Mouse (Mus musculus) hindbrain, embryonic 14.5 days (tissue): ENCODE data around the gene Gemin4. TPM values are rescaled to one million over a fixed set of nuclear protein-coding genes. Genes with fewer than 3 reads are reported as not detected.

Source experiments
- ATAC-seq: fragments of 200-750 bp; cut with Nextera tagmentation; 2 replicates; pipeline ENCODE4 v1.8.0; 2017; ENCODE audit warnings: moderate number of reproducible peaks, mild to moderate bottlenecking, moderate TSS enrichment, moderate library complexity; ENCODE audit not compliant: low FRiP score
- DNase-seq: peaks from one replicate; pipeline ENCODE4 v3.0.0-alpha.2; 2015; ENCODE audit warnings: low spot score
- H3K27ac ChIP-seq: fragments of 300-500 bp; sonication (generic); 2 replicates; pipeline ENCODE4 v1.5.1; 2014; ENCODE audit warnings: mild to moderate bottlenecking, moderate library complexity
- H3K27me3 ChIP-seq: fragments of 300-500 bp; sonication (generic); 2 replicates; pipeline ENCODE4 v1.6.1; 2014; ENCODE audit warnings: mild to moderate bottlenecking, low read length, mixed read lengths; ENCODE audit not compliant: control insufficient read depth, insufficient read depth
- H3K36me3 ChIP-seq: fragments of 300-500 bp; sonication (generic); replicated peaks from 2 replicates; pipeline ENCODE4 v1.6.1; 2014; ENCODE audit not compliant: control insufficient read depth, insufficient read depth
- H3K4me1 ChIP-seq: fragments of 300-500 bp; sonication (generic); replicated peaks from 2 replicates; pipeline ENCODE4 v1.6.1; 2014; ENCODE audit warnings: antibody characterized with exemption, low read length, mixed read lengths; ENCODE audit not compliant: control insufficient read depth, insufficient read depth
- H3K4me2 ChIP-seq: fragments of 300-500 bp; sonication (generic); replicated peaks from 2 replicates; pipeline ENCODE4 v1.6.1; 2014; ENCODE audit warnings: mild to moderate bottlenecking, moderate library complexity
- H3K4me3 ChIP-seq: fragments of 300-500 bp; sonication (generic); replicated peaks from 2 replicates; pipeline ENCODE4 v1.5.1; 2014; ENCODE audit warnings: mild to moderate bottlenecking, low read length
- H3K9ac ChIP-seq: fragments of 300-500 bp; sonication (generic); 2 replicates; pipeline ENCODE4 v1.6.1; 2014
- H3K9me3 ChIP-seq: fragments of 300-500 bp; sonication (generic); 2 replicates; pipeline ENCODE4 v1.6.1; 2016; ENCODE audit warnings: low read length; ENCODE audit not compliant: control insufficient read depth
- WGBS: fragments of 180-500 bp; shearing (Covaris S2); extraction: QIAGEN DNeasy Blood & Tissue Kit; methylation state at CpG from one replicate; pipeline ENCODE4 v1.1.7; 2014; 5-methylcytosine and 5-hydroxymethylcytosine counted together
- polyA plus RNA-seq: library from polyadenylated mRNA; unstranded; fragments of >200 nt; fragmentation: Nextera tagmentation; extraction: Ambion mirVana; gene quantifications from 2 replicates; pipeline ENCODE4 v1.2.1, GENCODE M21; 2014

Gemin4 gene
- polyA plus RNA-seq, 1 experiment from 2014 or later, result 13.9 TPM

DNA sequence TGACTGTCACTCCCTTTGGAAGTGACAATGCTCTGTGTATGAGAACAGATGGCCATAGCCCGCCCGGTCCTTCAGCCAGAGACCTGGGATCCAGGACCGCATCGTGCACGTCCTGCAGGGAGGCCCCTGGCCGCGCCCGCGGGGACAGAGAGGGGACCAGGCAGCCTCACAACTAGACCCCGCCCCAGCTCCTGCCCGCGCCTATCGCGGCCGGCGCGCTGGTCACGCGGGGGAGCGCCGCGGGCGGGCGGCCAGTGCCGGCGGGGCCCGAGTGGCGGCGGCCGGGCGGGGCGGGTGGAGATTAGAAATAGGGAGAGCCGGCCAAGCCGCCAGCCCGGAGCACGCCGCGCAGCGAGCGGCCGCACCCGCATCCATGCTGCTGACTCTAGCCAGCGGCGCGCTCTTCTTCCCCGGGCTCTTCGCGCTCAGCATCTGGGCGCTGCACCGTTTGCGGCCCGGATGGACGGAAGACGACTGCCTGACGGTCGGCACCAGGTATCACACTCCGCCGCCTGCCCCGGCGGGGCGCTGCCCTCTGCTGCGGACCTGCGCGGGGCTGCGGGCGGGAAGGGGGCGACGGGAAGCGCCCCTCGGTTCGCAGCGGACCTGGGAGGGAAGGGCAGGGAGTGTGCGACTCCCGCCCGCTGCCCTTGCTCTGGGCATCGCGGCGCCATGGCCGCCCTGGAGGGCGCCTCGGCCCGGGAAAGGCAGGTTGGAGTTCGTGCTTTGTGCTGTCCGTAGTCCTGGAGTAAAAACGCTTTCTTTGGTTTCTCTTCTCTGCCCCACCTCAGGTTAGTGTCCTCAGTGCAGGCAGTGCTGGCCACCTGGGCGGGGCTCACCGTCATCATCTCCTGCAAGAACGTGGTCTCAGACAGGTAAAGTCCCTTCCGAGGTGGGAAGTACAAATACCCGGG is 15.4 kb downstream of the Gemin4 start:
- Histone ChIP-seq H3K9ac (peak overlapping the region; percentile 97), H3K4me1 (peaks cover 8% of the 10 kb centered on the region), H3K27ac (peak overlapping the region; percentile 85), H3K4me2 (peak overlapping the region; percentile 72), H3K36me3 (peaks cover 32% of the 10 kb centered on the region), H3K4me3 (peak overlapping the region; percentile 97), H3K27me3 (no peaks in the 10 kb centered on the region), H3K9me3 (no peaks in the 10 kb centered on the region)
- under 1% methylated on average over 74 of the region's 90 CpGs for WGBS
- DNase-seq (peak; percentile 80), ATAC-seq (peak; percentile 98)

DNA sequence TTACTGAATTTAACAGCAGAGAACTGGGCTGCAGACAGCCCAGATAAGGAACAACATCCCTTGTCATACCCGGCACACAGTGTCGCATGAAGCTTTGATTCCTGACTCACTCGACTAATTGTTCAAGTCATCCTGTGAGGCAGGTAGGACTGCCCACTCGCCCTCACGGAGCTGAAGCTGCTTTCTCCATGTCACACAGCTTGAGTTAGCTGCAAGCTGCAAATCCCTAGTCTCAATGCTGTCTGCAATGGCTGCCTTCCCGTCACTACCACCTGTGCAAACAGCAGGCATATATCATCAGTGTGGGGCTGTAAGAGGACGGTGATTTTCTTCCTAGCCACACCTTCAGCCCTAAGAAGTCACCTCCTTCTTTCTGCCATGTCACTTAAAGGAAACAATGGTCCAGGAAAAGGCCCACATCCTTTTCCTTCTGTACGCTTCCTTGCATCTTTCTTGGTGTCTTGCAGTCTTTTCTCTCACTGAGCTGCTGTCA is 20.4 kb downstream of the Gemin4 start:
- WGBS, result 53% methylated on average over 8 of the region's 8 CpGs
- no peaks in the 10 kb centered on the region for H3K36me3 ChIP-seq
- DNase-seq, result no peak
- no peak overlapping the region for H3K4me2 ChIP-seq
- no peaks in the 10 kb centered on the region for H3K9me3 ChIP-seq
- H3K4me3 ChIP-seq, result no peak overlapping the region
- no peak for ATAC-seq
- no peaks in the 10 kb centered on the region for H3K4me1 ChIP-seq
- H3K27me3 ChIP-seq, result no peaks in the 10 kb centered on the region
- H3K27ac ChIP-seq, result no peak overlapping the region; the same call in 1 of the 2 replicates
- no peak overlapping the region for H3K9ac ChIP-seq

DNA sequence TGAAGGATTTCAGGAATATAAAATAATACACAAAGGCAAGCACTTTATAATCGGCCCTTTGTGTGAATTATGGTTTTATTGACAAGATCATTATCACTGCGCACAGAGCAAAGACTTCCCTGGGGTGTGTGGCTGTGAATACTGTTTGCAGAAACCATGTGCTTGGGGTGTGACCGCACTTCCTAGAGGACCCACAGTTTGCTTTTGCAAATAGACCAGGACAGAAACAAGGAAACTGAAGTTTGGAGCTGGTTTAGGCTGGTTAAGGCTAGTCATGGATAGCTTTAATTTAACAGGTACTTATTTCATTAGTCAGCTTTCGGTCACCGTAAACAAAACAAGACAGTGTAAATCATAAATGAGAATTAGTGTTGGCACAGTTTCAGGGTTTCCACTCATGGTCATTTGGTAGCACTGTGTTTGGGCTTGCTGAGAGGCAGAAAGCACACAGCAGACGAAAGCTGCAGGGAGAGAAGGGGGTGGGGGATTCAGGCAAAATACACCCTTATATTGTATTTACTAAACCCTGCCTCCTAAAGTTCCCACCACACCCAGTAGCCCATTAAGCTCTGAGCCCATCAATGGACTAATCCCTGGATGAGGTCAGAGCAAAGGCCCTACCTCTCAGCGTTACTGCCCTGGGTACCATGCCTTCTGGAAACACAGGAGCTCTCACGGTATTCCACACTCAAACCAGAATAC is 21.0 kb downstream of the Gemin4 start:
- ATAC-seq (no peak), DNase-seq (no peak)
- Histone ChIP-seq H3K4me2 (no peak overlapping the region), H3K4me1 (no peaks in the 10 kb centered on the region), H3K4me3 (no peak overlapping the region), H3K36me3 (no peaks in the 10 kb centered on the region), H3K9ac (no peak overlapping the region), H3K27me3 (no peaks in the 10 kb centered on the region), H3K27ac (no peak overlapping the region; the same call in 1 of the 2 replicates), H3K9me3 (no peaks in the 10 kb centered on the region)
- 66% methylated on average over 8 of the region's 8 CpGs for WGBS

DNA sequence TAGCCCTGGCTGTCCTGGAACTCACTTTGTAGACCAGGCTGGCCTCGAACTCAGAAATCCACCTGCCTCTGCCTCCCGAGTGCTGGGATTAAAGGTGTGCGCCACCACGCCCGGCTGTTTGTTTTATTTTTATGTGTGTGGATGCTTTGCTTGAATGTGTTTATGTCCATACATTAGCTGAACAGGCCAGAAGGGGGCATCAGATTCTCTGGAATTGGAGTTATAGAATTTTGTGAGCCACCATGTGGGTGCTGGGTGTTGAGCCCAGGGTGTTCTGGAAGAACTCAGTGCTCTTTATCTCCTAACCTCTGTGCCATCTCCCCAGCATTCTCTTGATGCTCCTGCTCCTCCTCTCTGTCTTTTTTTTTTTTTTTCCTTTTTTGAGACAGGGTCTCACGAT is 30.6 kb downstream of the Gemin4 start:
- no peak overlapping the region for H3K27ac ChIP-seq
- no peak for ATAC-seq
- H3K9ac ChIP-seq, result no peak overlapping the region
- WGBS, result 80% methylated on average over 6 of the region's 6 CpGs
- H3K4me2 ChIP-seq, result no peak overlapping the region
- no peaks in the 10 kb centered on the region for H3K9me3 ChIP-seq
- no peak for DNase-seq
- H3K4me3 ChIP-seq, result no peak overlapping the region
- no peaks in the 10 kb centered on the region for H3K4me1 ChIP-seq
- no peaks in the 10 kb centered on the region for H3K27me3 ChIP-seq
- no peaks in the 10 kb centered on the region; the same call in 1 of the 2 replicates for H3K36me3 ChIP-seq

DNA sequence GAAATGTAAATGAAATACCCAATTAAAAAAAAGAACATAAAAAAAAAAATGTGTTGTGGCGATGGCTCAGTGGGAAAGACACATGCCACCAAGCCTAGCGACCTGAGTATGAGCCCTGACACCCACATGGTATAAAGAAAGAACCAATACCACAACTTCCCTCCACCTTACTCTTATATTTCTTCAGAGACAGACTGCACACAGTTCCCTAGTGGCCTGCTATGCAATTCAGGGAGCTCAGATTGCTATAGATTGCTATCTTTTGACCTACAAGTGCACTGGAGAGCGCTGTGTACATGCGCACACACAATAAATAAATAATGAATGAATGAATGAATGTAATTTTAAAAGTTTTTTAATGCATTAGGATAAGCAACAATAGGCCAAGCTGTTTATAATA is 33.7 kb downstream of the Gemin4 start:
- Histone ChIP-seq H3K4me3 (no peak overlapping the region), H3K4me2 (no peak overlapping the region), H3K27ac (no peak overlapping the region), H3K36me3 (no peaks in the 10 kb centered on the region; the same call in 1 of the 2 replicates), H3K4me1 (peaks cover 8% of the 10 kb centered on the region), H3K9me3 (no peaks in the 10 kb centered on the region), H3K27me3 (no peaks in the 10 kb centered on the region), H3K9ac (no peak overlapping the region)
- DNase-seq (no peak), ATAC-seq (no peak)
- 87% methylated on average over 4 of the region's 4 CpGs for WGBS

DNA sequence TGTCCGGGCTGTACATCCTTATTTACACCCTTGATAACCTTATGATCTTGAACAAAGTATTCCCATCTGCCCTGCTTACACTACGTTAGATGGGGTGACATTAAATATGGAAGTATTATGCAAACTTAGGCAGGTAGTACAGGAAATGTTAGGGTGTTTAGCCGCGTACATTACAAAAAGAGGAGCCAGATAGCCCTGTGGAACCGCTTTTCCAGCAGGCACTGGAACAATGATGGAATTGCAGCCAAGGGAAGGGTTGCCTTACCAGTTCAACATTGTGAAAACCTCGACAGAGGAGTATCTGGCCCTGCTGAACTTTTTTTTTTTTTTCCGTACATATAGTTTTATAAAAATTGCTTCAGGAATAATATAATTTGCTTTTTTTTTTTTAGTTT is 37.3 kb downstream of the Gemin4 start:
- Histone ChIP-seq H3K4me3 (peak overlapping the region; percentile 92), H3K4me2 (peak overlapping the region; percentile 75), H3K27me3 (no peaks in the 10 kb centered on the region), H3K9me3 (no peaks in the 10 kb centered on the region), H3K4me1 (peaks cover 17% of the 10 kb centered on the region), H3K27ac (no peak overlapping the region), H3K9ac (peak overlapping the region; percentile 78), H3K36me3 (peaks cover 14% of the 10 kb centered on the region; the same call in 1 of the 2 replicates)
- WGBS, result 23% methylated on average over 7 of the region's 7 CpGs
- ATAC-seq (no peak), DNase-seq (no peak)

DNA sequence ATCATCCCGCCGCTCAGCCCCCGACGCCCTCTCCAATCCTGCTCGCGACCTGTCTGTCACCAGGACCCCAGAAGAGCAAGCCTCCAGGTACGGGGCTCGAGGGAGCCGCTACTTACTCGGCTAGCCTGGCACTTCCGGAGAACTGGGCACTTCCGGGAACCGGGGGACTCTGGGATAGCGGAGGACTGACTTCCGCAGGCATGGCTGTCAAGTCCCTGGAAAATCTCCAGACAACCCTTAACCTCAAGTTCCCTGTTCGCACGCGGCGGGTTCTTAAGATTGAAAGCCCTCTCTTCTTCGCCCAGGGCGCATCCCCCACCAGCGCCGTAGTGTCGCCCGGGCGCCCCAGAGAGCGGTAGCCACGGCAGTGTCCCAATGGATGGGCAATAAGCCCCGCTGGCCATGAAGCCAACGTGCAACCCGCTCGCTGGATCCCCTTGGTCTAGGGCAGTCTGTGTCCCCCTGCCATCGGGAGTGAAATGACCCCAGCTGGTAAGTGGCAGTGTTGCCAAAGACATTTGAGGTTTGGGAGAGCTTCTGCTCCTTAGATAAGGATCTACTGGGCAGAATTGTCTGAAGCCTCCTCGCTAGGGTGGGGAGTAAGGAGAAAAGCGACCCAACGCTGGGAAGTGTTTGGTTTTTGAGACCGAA is 37.8 kb downstream of the Gemin4 start, which contains the start of the genes Vps53 and Fam57a:
Gene Vps53 (minus strand): TSS at position 153 of the 651 bp plus-strand sequence.
Gene Fam57a (plus strand): TSS at position 177 of the 651 bp plus-strand sequence.
- peak; percentile 86 for ATAC-seq
- H3K27ac ChIP-seq, result peak within 1 kb of the TSS; percentile 81
- WGBS, result 0% methylated on average over 37 of the region's 37 CpGs

DNA sequence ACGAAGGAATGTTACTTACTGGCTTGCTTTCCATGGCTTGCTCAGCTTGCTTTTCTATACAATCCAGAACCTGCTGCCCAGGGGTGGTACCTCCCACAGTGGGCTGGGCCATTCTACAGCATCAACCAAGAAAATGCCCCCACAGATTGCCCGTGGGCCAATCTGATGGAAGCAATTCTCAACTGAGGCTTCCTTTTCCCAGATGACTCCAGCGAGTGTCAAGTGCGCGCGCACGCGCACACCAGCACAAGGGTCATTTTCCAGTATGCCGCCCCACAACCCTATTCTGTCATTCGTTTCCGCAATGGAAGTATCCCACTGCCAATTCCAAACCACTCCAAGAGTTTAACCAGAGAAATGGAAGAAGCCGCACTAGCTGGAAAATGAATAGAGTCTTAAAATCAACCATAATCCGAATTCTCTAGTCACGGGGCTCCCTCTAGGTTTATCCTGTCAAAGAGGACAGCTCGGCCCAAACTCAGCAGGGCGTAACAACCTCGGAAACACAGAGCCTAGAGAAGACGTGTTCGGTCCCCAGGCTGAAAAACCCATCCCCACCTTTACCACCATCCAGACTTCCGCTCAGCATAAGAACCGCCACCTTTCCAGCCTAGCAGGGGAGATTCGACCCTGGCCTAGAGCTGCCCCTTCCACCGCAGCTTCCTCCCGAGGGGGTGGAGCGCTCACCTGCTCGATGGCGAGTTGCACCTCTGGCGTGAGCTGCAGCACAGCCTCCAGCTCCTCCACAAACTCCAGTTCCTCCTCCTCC is 38.6 kb downstream of the Gemin4 start:
- Histone ChIP-seq H3K4me1 (peaks cover 17% of the 10 kb centered on the region), H3K4me2 (peak overlapping the region; percentile 75), H3K9me3 (no peaks in the 10 kb centered on the region), H3K36me3 (peaks cover 26% of the 10 kb centered on the region), H3K27ac (peak overlapping the region; percentile 81), H3K27me3 (no peaks in the 10 kb centered on the region), H3K9ac (peak overlapping the region; percentile 78), H3K4me3 (peak overlapping the region; percentile 92)
- ATAC-seq (peak; percentile 72), DNase-seq (peak; percentile 55)
- 2% methylated on average over 28 of the region's 28 CpGs for WGBS

More for the DNA sequence above, 37.8 kb downstream of the Gemin4 start, which contains the start of the genes Vps53 and Fam57a:
- Histone ChIP-seq H3K4me2 (peak within 1 kb of the TSS; percentile 75), H3K4me1 (peaks cover 17% of the 10 kb centered on the region), H3K9ac (peak within 1 kb of the TSS; percentile 78), H3K36me3 (peaks cover 19% of the 10 kb centered on the region), H3K9me3 (no peaks in the 10 kb centered on the region), H3K4me3 (peak within 1 kb of the TSS; percentile 92), H3K27me3 (no peaks in the 10 kb centered on the region)
- DNase-seq, result peak; percentile 84
